Mouse (Mus musculus) neural tube, embryonic 11.5 days (tissue): ENCODE measurements around the gene Lrrc32. TPM values are rescaled to one million over a fixed set of nuclear protein-coding genes. Genes with fewer than 3 reads are reported as not detected.

ENCODE experiments used
- ATAC-seq: fragments of 200-750 bp; cut with Nextera tagmentation; 2 replicates; pipeline ENCODE4 v1.8.0; 2017; ENCODE audit warnings: moderate number of reproducible peaks, mild to moderate bottlenecking, moderate TSS enrichment, moderate library complexity; ENCODE audit not compliant: insufficient read depth, low FRiP score, low TSS enrichment
- DNase-seq: peaks from one replicate; pipeline ENCODE4 v3.0.0-alpha.2; 2015; ENCODE audit warnings: low spot score
- H3K27ac ChIP-seq: fragments of 300-500 bp; sonication (generic); 2 replicates; pipeline ENCODE4 v1.5.1; 2014; ENCODE audit warnings: low read depth, mild to moderate bottlenecking, low read length
- H3K27me3 ChIP-seq: fragments of 300-500 bp; sonication (generic); 2 replicates; pipeline ENCODE4 v1.6.1; 2014; ENCODE audit warnings: mild to moderate bottlenecking, low read length, mixed read lengths; ENCODE audit not compliant: control insufficient read depth, insufficient read depth
- H3K36me3 ChIP-seq: fragments of 300-500 bp; sonication (generic); 2 replicates; pipeline ENCODE4 v1.6.1; 2014; ENCODE audit warnings: mild to moderate bottlenecking, low read length, moderate library complexity, mixed read lengths; ENCODE audit not compliant: control insufficient read depth, insufficient read depth
- H3K4me1 ChIP-seq: fragments of 300-500 bp; sonication (generic); 2 replicates; pipeline ENCODE4 v1.6.1; 2014; ENCODE audit warnings: low read length, mixed read lengths; ENCODE audit not compliant: control insufficient read depth, insufficient read depth
- H3K4me2 ChIP-seq: fragments of 300-500 bp; sonication (generic); 2 replicates; pipeline ENCODE4 v1.6.1; 2014; ENCODE audit warnings: low read depth, mild to moderate bottlenecking, moderate library complexity
- H3K4me3 ChIP-seq: fragments of 300-500 bp; sonication (generic); 2 replicates; pipeline ENCODE4 v1.5.1; 2014; ENCODE audit warnings: low read depth, low read length
- H3K9ac ChIP-seq: fragments of 300-500 bp; sonication (generic); 2 replicates; pipeline ENCODE4 v1.6.1; 2014; ENCODE audit warnings: mild to moderate bottlenecking, low read length
- H3K9me3 ChIP-seq: fragments of 300-500 bp; sonication (generic); 2 replicates; pipeline ENCODE4 v1.6.1; 2016; ENCODE audit warnings: low read length; ENCODE audit not compliant: control insufficient read depth
- WGBS: fragments of 180-500 bp; shearing (Covaris S2); extraction: QIAGEN DNeasy Blood & Tissue Kit; methylation state at CpG from one replicate; pipeline ENCODE4 v1.1.7; 2014; 5-methylcytosine and 5-hydroxymethylcytosine counted together
- polyA plus RNA-seq: library from polyadenylated mRNA; unstranded; fragments of >200 nt; fragmentation: Nextera tagmentation; extraction: Ambion mirVana; gene quantifications from 2 replicates; pipeline ENCODE4 v1.2.1, GENCODE M21; 2014

Gene Lrrc32
- polyA plus RNA-seq, result 4.5 and 6.4 TPM in 2 replicates

DNA sequence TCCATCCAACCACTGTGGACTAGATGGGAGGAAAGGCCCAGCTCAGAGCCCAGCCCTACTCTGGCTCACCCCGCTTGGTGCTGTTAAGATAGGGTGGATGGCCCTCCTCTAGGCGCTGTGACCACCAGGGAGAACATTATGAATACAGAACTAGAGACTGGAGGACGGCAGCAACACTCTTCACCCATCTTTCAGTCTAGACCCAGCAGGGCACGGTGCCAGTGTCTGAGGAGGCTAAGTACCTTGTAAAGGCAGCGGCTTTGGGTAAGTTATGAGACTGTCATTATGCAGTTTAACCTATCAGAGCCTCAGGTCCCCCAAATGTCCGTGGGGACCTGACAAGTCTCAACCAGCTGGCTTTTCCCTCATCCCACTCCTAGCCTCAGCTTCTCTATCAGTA lies at the start of gene Lrrc32:
Lrrc32 (plus strand) TSS at position 153 of the 400 bp plus-strand sequence.
- peak within 1 kb of the TSS; percentile 60 for H3K9ac ChIP-seq
- no peaks in the 10 kb centered on the region for H3K4me1 ChIP-seq
- no peaks in the 10 kb centered on the region for H3K36me3 ChIP-seq
- no peak within 1 kb of the TSS for H3K27ac ChIP-seq
- WGBS, result 50% methylated on average over 6 of the region's 6 CpGs
- peak within 1 kb of the TSS; percentile 43 for H3K4me3 ChIP-seq
- ATAC-seq, result peak; percentile 11; the same call in 1 of the 2 replicates
- H3K9me3 ChIP-seq, result no peaks in the 10 kb centered on the region
- H3K27me3 ChIP-seq, result 0 out of 2 replicates have a peak, but pooled peaks cover 3% of the 10 kb centered on the region
- peak within 1 kb of the TSS; percentile 85 for H3K4me2 ChIP-seq
- DNase-seq, result no peak

GRCm38 (mm10) chr7:98439956-98440466 lies 49.1 kb upstream of the Lrrc32 start, which contains the start of gene Gucy2d:
Gucy2d (plus strand) TSS chr7:98440416.
- H3K27me3 ChIP-seq, result no peaks in the 10 kb centered on the region
- WGBS, result 56% methylated on average over 10 of the region's 10 CpGs
- no peak for ATAC-seq
- no peak within 1 kb of the TSS for H3K27ac ChIP-seq
- H3K36me3 ChIP-seq, result no peaks in the 10 kb centered on the region
- no peaks in the 10 kb centered on the region for H3K4me1 ChIP-seq
- no peak within 1 kb of the TSS for H3K9ac ChIP-seq
- DNase-seq, result no peak
- no peak within 1 kb of the TSS for H3K4me2 ChIP-seq
- no peaks in the 10 kb centered on the region for H3K9me3 ChIP-seq
- H3K4me3 ChIP-seq, result no peak within 1 kb of the TSS

DNA sequence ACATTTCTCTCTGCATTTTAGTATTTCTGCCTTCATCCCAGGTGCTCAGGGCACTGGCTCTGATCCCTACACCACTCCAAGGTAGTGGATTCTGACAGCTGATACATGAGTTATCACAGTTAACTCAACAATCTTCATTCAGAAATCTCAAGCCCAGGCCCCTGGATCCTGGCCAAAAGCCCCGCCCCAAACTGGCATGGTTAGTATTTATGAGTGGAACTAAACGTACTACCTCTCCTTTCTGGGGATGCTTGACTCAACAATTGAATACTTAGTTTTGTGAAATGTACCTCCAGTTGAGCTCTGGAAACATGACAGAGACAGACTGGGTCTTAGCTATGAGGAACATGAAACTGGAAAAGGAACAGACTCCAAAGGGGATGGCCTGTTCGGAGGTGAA lies 42.2 kb upstream of the Lrrc32 start:
- H3K9me3 ChIP-seq, result no peaks in the 10 kb centered on the region
- H3K9ac ChIP-seq, result no peak overlapping the region
- H3K4me1 ChIP-seq, result no peaks in the 10 kb centered on the region
- 85% methylated on average over 3 of the region's 3 CpGs for WGBS
- H3K27ac ChIP-seq, result no peak overlapping the region
- H3K36me3 ChIP-seq, result no peaks in the 10 kb centered on the region
- ATAC-seq (no peak), DNase-seq (no peak)
- H3K4me2 ChIP-seq, result no peak overlapping the region
- H3K4me3 ChIP-seq, result no peak overlapping the region
- H3K27me3 ChIP-seq, result no peaks in the 10 kb centered on the region

DNA sequence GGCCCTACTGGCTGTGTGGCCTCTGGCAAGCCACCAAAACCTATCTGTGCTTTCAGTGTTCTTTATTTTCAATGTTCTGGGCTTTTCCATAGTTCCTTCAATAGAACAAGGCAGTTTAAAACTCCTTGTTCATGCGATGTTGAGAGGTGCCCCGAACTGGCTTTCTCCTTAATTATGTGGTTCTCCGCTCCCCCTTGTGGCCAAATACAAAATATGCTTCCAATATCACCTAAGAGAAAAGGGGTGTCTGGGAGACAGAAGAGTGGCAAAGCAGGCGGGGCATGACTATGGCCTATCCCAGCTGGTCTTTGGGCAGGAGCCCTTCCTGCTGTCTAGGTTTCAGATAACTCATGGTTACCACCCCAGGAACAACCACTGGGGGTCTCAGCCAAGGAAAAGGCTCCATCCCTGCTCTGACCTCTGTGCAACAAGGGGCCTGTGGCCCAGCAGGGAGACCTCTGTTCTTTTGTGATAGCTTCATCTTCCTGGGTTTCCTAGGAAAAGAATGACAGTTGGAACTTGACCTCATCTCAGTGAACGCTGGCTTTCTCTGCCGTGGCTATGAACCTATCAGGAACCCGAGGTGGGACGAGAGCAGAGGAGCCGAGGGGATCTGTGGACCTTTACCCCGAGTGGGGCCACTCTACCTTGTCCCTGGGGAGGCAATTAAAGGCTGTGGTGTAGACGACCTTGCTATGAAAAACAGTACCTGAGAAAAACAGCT lies 41.3 kb upstream of the Lrrc32 start:
- Histone ChIP-seq H3K9me3 (no peaks in the 10 kb centered on the region), H3K36me3 (no peaks in the 10 kb centered on the region), H3K4me2 (no peak overlapping the region), H3K4me1 (no peaks in the 10 kb centered on the region), H3K27me3 (no peaks in the 10 kb centered on the region), H3K4me3 (no peak overlapping the region), H3K27ac (no peak overlapping the region), H3K9ac (no peak overlapping the region)
- DNase-seq (peak; percentile 20), ATAC-seq (no peak)
- WGBS, result 68% methylated on average over 11 of the region's 11 CpGs

- ATAC-seq (no peak), DNase-seq (no peak)
- Histone ChIP-seq H3K9me3 (no peaks in the 10 kb centered on the region), H3K4me1 (no peaks in the 10 kb centered on the region), H3K4me2 (no peak overlapping the region), H3K9ac (no peak overlapping the region), H3K27ac (no peak overlapping the region), H3K4me3 (no peak overlapping the region), H3K36me3 (no peaks in the 10 kb centered on the region), H3K27me3 (no peaks in the 10 kb centered on the region)
- 90% methylated on average over 5 of the region's 5 CpGs for WGBS
Measured at GRCm38 (mm10) chr7:98448309-98448630, 40.8 kb upstream of the Lrrc32 start.

DNA sequence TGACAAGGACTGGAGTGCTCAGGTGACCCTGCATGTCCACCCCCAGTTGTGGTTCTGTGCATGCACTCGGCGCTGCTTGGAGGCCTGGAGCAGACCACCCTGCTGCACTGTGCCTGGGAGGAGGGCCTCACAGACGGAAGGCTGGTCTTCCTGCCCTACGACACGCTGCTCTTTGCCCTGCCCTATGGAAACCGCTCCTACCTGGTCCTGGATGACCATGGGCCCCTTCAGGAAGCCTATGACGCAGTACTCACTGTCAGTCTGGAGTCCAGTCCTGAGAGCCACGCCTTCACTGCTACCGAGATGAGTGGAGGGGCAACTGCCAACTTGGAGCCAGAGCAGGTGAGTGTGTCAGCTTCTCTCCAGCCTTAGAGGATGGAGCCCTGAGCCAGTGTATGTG lies 39.4 kb upstream of the Lrrc32 start:
- Histone ChIP-seq H3K27me3 (no peaks in the 10 kb centered on the region), H3K4me3 (no peak overlapping the region), H3K9ac (no peak overlapping the region), H3K36me3 (no peaks in the 10 kb centered on the region), H3K9me3 (no peaks in the 10 kb centered on the region), H3K4me2 (no peak overlapping the region), H3K4me1 (no peaks in the 10 kb centered on the region), H3K27ac (no peak overlapping the region)
- DNase-seq (no peak), ATAC-seq (no peak)
- WGBS, result 85% methylated on average over 9 of the region's 9 CpGs

DNA sequence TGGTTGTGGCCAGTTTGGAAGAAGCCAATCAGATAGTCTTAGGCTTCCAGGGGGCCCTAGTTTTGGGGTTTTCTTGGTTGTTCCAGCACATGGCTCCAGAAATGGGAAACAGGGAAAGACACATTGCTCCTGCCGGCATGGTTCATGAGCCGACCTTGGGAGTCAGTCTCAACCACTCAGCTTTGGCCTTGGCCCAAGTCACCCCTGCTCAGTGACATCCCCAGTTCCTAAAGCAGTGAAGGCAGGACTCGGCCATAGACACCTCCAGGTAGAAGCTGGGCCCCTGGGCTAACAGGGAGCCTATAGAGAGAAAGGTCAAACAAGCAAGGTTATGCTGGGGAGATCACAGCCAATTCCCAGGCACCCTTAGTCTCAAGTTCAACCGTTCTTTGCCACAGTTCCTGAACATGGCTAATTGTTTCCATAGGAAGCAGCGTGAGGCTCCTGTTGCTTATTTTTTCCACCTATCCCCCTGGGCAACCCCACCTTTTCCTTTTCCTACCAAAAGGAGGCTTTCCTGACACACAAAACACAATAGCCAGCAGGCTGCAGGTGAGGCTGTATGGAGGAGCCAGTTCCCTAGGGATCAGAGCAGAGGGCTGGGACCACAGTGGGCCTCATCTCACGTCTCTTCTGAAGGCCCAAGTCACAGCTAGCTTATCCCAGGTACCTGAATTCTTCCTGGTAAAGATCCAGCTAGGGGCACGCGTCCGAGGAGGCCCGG lies 34.5 kb upstream of the Lrrc32 start:
- no peak overlapping the region for H3K4me2 ChIP-seq
- H3K27me3 ChIP-seq, result no peaks in the 10 kb centered on the region
- H3K9me3 ChIP-seq, result no peaks in the 10 kb centered on the region
- no peaks in the 10 kb centered on the region for H3K4me1 ChIP-seq
- H3K4me3 ChIP-seq, result no peak overlapping the region
- DNase-seq, result no peak
- no peaks in the 10 kb centered on the region for H3K36me3 ChIP-seq
- peak overlapping the region; percentile 1; the same call in 1 of the 2 replicates for H3K9ac ChIP-seq
- no peak for ATAC-seq
- H3K27ac ChIP-seq, result no peak overlapping the region
- 79% methylated on average over 10 of the region's 10 CpGs for WGBS

DNA sequence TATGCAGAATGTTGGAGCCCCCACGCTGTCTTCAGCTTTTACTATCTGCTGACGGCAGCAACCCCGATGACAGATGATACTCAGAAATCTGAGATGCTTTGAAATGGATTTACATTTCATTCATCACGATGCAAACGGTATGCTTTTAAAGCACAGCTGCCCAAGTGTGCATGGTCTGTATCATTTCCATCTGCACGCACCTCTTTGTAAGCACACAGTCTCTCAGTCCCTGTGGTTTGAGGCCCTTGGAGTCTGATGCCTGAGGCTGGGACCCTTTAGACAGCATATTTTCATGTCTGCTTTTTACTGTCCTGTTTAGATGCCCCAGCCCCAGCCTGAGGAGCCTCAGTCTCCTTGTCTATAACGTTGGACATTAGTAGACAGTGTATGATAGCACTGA lies 28.8 kb upstream of the Lrrc32 start:
- Histone ChIP-seq H3K4me2 (no peak overlapping the region), H3K4me3 (no peak overlapping the region), H3K4me1 (no peaks in the 10 kb centered on the region), H3K9ac (no peak overlapping the region), H3K36me3 (no peaks in the 10 kb centered on the region), H3K27ac (no peak overlapping the region), H3K9me3 (no peaks in the 10 kb centered on the region), H3K27me3 (no peaks in the 10 kb centered on the region)
- ATAC-seq, result no peak
- WGBS, result 79% methylated on average over 7 of the region's 7 CpGs
- no peak for DNase-seq

DNA sequence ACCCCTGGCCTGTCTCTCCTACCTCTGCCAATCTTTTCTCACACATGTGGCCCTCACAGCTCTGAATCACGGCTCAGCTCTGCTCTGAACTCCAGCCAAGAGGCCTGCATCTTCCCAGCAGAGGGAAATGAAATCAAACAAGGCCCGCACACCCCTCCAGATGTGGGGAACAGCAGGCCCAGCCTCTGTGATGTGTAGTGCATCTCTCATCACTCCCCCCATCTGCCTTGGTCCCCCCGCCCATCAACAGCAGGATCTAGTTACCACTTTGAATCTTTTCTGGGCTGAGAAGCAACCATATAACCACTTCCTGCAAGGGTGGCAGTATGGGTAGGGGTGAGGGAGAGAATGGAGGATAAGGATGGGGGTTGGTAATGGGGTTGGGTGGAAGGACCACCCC lies 20.0 kb upstream of the Lrrc32 start:
- no peak overlapping the region for H3K27ac ChIP-seq
- no peaks in the 10 kb centered on the region for H3K36me3 ChIP-seq
- no peaks in the 10 kb centered on the region for H3K27me3 ChIP-seq
- H3K4me3 ChIP-seq, result no peak overlapping the region
- no peak overlapping the region for H3K4me2 ChIP-seq
- WGBS, result 68% methylated on average over 3 of the region's 3 CpGs
- no peak for ATAC-seq
- H3K4me1 ChIP-seq, result no peaks in the 10 kb centered on the region
- no peak overlapping the region for H3K9ac ChIP-seq
- no peak for DNase-seq
- no peaks in the 10 kb centered on the region for H3K9me3 ChIP-seq
